Mouse (Mus musculus): ENCODE results near the gene Mbd4.

DNA sequence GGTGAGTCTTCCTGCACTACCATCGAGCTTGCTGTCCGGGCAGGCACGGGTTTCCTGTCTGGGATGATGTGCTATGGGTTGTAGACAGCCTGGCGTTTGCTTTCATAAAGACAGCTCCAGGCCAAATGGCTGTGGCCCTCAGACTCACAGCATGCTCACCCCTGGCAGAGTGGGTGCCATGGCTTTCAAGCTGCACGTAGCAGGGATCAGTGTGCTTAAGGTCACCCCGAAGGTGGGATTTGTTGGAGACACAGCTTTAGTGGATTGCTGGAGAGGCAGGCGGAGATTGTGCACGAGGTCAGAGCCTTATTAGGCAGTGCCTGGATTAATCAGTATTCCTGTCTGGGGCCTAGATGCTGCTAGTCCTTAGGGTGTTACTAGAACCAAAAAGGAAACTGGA is 37.4 kb upstream of the Mbd4 start:
- no peak for TF ChIP-seq EP300 (IDR thresholded peaks at IDR 0.05; ENCODE audit: low read depth in 1 of 2, low read length in 2 of 2)
- no peak for TF ChIP-seq ZC3H11A (IDR thresholded peaks at IDR 0.05; ENCODE audit: low read depth, low read length)
- TF ChIP-seq SMC3 (IDR thresholded peaks at IDR 0.05; ENCODE audit: low read depth, low read length): no peak
- no peak for TF ChIP-seq MEF2A (IDR thresholded peaks at IDR 0.05; ENCODE audit: extremely low read depth, insufficient replicate concordance, low read depth, low read length, poor library complexity, severe bottlenecking)
- TF ChIP-seq UBTF (IDR thresholded peaks at IDR 0.05; ENCODE audit: borderline replicate concordance, insufficient read depth, low read depth, low read length): no peak
- TF ChIP-seq GATA1 (IDR thresholded peaks at IDR 0.05; ENCODE audit: low read depth, low read length): no peak
- TF ChIP-seq CTCF (IDR thresholded peaks at IDR 0.05 in 2 of 3, conservative IDR thresholded peaks at IDR 0.05 in 1 of 3; ENCODE audit: control insufficient read depth in 1 of 3, insufficient read depth in 1 of 3, low read depth in 2 of 3, low read length in 3 of 3, poor library complexity in 1 of 3, severe bottlenecking in 1 of 3): no peak
- no peak for TF ChIP-seq POLR2AphosphoS2 (IDR thresholded peaks at IDR 0.05; ENCODE audit: low read length)
- no peak for TF ChIP-seq JUND (IDR thresholded peaks at IDR 0.05; ENCODE audit: low read depth, low read length)
